Mouse (Mus musculus) olfactory bulb, adult 2 months (tissue): ENCODE measurements around the gene 4632433K11Rik.

Experiments used
- CTCF ChIP-seq: fragments of 200-500 bp; IDR thresholded peaks from 2 replicates; pipeline ENCODE4 v1.5.1; 2012; ENCODE audit warnings: low read depth, mild to moderate bottlenecking, low read length, moderate library complexity; ENCODE audit not compliant: insufficient read depth
- POLR2A ChIP-seq: fragments of 200-500 bp; IDR thresholded peaks from 2 replicates; pipeline ENCODE4 v1.6.1; 2012; ENCODE audit warnings: mild to moderate bottlenecking, low read depth, low read length, moderate library complexity; ENCODE audit not compliant: insufficient read depth

GRCm38 (mm10) chr7:4988250-4988649 lies 45.7 kb upstream of the 4632433K11Rik start:
- TF ChIP-seq CTCF (no peak), POLR2A (no peak)
